Comparison of ENCODE assay signal across 9 mouse cellular contexts in genomic region chr9:43238631-43239545, GRCm38 (mm10). TPM values are rescaled to one million over a fixed set of nuclear protein-coding genes. Genes with fewer than 3 reads are reported as not detected.
DNase-seq lines count a peak whose midpoint lies in the region; ATAC-seq and TF ChIP-seq lines count a peak whose summit lies in the region.
"Had no signal": no experiment of that assay in that cellular context is flagged by ENCODE, and none has a peak within 500 bp of the region (broad histone marks: within the 10 kb centered on the region; RNA-seq: fewer than 3 reads in every experiment).

No protein-coding gene starts in this region.

- H3K27ac ChIP-seq in hindbrain, embryonic 13.5 days = no peak overlapping the region
- H3K27ac ChIP-seq in liver, postnatal 0 days (ENCODE audit: low read depth) = peak overlapping the region; percentile 92
- peak overlapping the region; percentile 91 for H3K27ac ChIP-seq in stomach, postnatal 0 days (replicated peaks)

- no peak for TF ChIP-seq CTCF in brain, embryonic 14.5 days (IDR thresholded peaks at IDR 0.05; ENCODE audit: borderline replicate concordance, extremely low read depth, insufficient read depth, insufficient read length)
- TF ChIP-seq CTCF in liver, postnatal 0 days (IDR thresholded peaks at IDR 0.05; ENCODE audit: low read depth) = 0 out of 2 replicates have a peak, but pooled peaks have one; percentile 5
- no peak for TF ChIP-seq CTCF in stomach, postnatal 0 days (IDR thresholded peaks at IDR 0.05; ENCODE audit: low read depth)

- peak overlapping the region; percentile 53 for H3K4me3 ChIP-seq in hindbrain, embryonic 13.5 days
- H3K4me3 ChIP-seq in liver, postnatal 0 days (ENCODE audit: low read depth, low read length) = peak overlapping the region; percentile 76
- H3K4me3 ChIP-seq in stomach, postnatal 0 days (ENCODE audit: low read depth, low read length) = peak overlapping the region; percentile 79

- DNase-seq in kidney, adult 11 months = peak; percentile 41
- DNase-seq in kidney, postnatal 14 days = no peak
- peak; percentile 31 for DNase-seq in brain, embryonic 14.5 days (ENCODE audit: low read depth)
- DNase-seq in liver, postnatal 0 days = no peak
- no peak for DNase-seq in stomach, postnatal 0 days (ENCODE audit: low spot score)
- DNase-seq in left cerebral cortex, adult 8-10 months (ENCODE audit: low spot score in 2 of 2) = no peak
- DNase-seq in right cerebral cortex, adult 18-20 months = no peak

- H3K36me3 ChIP-seq in hindbrain, embryonic 13.5 days = no peaks in the 10 kb centered on the region
- H3K36me3 ChIP-seq in liver, postnatal 0 days (replicated peaks; ENCODE audit: insufficient read depth, low read length) = peaks cover 9% of the 10 kb centered on the region; the same call in 1 of the 2 replicates
- H3K36me3 ChIP-seq in stomach, postnatal 0 days (ENCODE audit: control insufficient read depth, insufficient read depth, low read length) = no peaks in the 10 kb centered on the region

- no peak for TF ChIP-seq POLR2A in brain, embryonic 14.5 days (IDR thresholded peaks at IDR 0.05; ENCODE audit: borderline replicate concordance, extremely low read depth, insufficient read depth, insufficient read length, poor library complexity, severe bottlenecking)

- peaks cover 23% of the 10 kb centered on the region for H3K4me1 ChIP-seq in hindbrain, embryonic 13.5 days (replicated peaks)
- peaks cover 69% of the 10 kb centered on the region for H3K4me1 ChIP-seq in liver, postnatal 0 days (ENCODE audit: insufficient read depth)
- H3K4me1 ChIP-seq in stomach, postnatal 0 days (replicated peaks; ENCODE audit: control insufficient read depth, insufficient read depth) = peaks cover 14% of the 10 kb centered on the region

- no peak for TF ChIP-seq EP300 in liver, postnatal 0 days (IDR thresholded peaks at IDR 0.05; ENCODE audit: low read depth)
- TF ChIP-seq EP300 in stomach, postnatal 0 days (optimal IDR thresholded peaks at IDR 0.05) = no peak

- ATAC-seq in hindbrain, embryonic 13.5 days (ENCODE audit: low FRiP score) = peak; percentile 28; the same call in 1 of the 2 replicates
- ATAC-seq in liver, postnatal 0 days = 0 out of 2 replicates have a peak, but pooled peaks have one; percentile 4
- peak; percentile 17; the same call in 1 of the 2 replicates for ATAC-seq in stomach, postnatal 0 days (ENCODE audit: low FRiP score, low TSS enrichment)

- 1% methylated on average over 50 of the region's 51 CpGs for WGBS in hindbrain, embryonic 13.5 days
- 1% methylated on average over 47 of the region's 51 CpGs for WGBS in liver, postnatal 0 days (ENCODE audit: insufficient replicate concordance)
- 2% methylated on average over 51 of the region's 51 CpGs for whole genome bisulfite sequencing in stomach, postnatal 0 days

- peak overlapping the region; percentile 74 for H3K4me2 ChIP-seq in hindbrain, embryonic 13.5 days
- H3K4me2 ChIP-seq in liver, postnatal 0 days (ENCODE audit: low read depth, low read length) = peak overlapping the region; percentile 81
- H3K4me2 ChIP-seq in stomach, postnatal 0 days (replicated peaks; ENCODE audit: low read depth) = peak overlapping the region; percentile 83

- H3K9me3 ChIP-seq in hindbrain, embryonic 13.5 days = no peaks in the 10 kb centered on the region
- no peaks in the 10 kb centered on the region for H3K9me3 ChIP-seq in liver, postnatal 0 days (ENCODE audit: low read length)
- H3K9me3 ChIP-seq in stomach, postnatal 0 days (ENCODE audit: control insufficient read depth, low read length) = no peaks in the 10 kb centered on the region

- peak overlapping the region; percentile 76 for H3K9ac ChIP-seq in hindbrain, embryonic 13.5 days
- H3K9ac ChIP-seq in liver, postnatal 0 days (replicated peaks) = peak overlapping the region; percentile 90
- H3K9ac ChIP-seq in stomach, postnatal 0 days (ENCODE audit: low read length) = peak overlapping the region; percentile 79

- peaks cover 66% of the 10 kb centered on the region for H3K27me3 ChIP-seq in hindbrain, embryonic 13.5 days
- H3K27me3 ChIP-seq in liver, postnatal 0 days (ENCODE audit: insufficient read depth, low read length) = no peaks in the 10 kb centered on the region
- H3K27me3 ChIP-seq in stomach, postnatal 0 days (ENCODE audit: control insufficient read depth, insufficient read depth, low read length) = no peaks in the 10 kb centered on the region

RNA-seq across cellular contexts. Expression of gene Oaf, which starts 0.8 kb away (rescaled TPM):
- 11.5 and 13.1 TPM in 2 replicates for polyA plus RNA-seq in brain, embryonic 14.5 days (2012; rRNA removed)
- 11.3 and 12.6 TPM in 2 replicates for polyA plus RNA-seq in hindbrain, embryonic 13.5 days (2015; fragmentation: Nextera tagmentation; extraction: Ambion mirVana)
- 59.3 and 70.0 TPM in 2 replicates for polyA plus RNA-seq in liver, postnatal 0 days (2015; fragmentation: Nextera tagmentation; extraction: Ambion mirVana)
- 30.9 and 31.9 TPM in 2 replicates for polyA plus RNA-seq in stomach, postnatal 0 days (2015; fragmentation: Nextera tagmentation; extraction: Ambion mirVana)
- 10 to 100 TPM; 12.8 to 18.5 (median 15.2) TPM for total RNA-seq in left cerebral cortex, adult 8-10 months (2022)

RNA-seq across cellular contexts. Expression of gene Pou2f3, which starts 28.7 kb away (rescaled TPM):
- 0.25 and 0.50 TPM in 2 replicates for polyA plus RNA-seq in brain, embryonic 14.5 days (2012; rRNA removed)
- 0.12 TPM in 1 of 2 replicates, not detected in the other for polyA plus RNA-seq in hindbrain, embryonic 13.5 days (2015; fragmentation: Nextera tagmentation; extraction: Ambion mirVana)
- 0.05 TPM in 1 of 2 replicates, not detected in the other for polyA plus RNA-seq in liver, postnatal 0 days (2015; fragmentation: Nextera tagmentation; extraction: Ambion mirVana)
- polyA plus RNA-seq in stomach, postnatal 0 days (2015; fragmentation: Nextera tagmentation; extraction: Ambion mirVana) = 1.7 and 2.5 TPM in 2 replicates
- total RNA-seq in left cerebral cortex, adult 8-10 months (2022) = under 1 TPM; 0.14 to 0.37 (median 0.27) TPM
- total RNA-seq: adrenal gland, postnatal 36 days had no signal

Comparison
In these comparisons a context has a peak if more than half of its experiments do, and no peak if none do; other contexts are left out.
1. DNase-seq: peak in kidney, adult 11 months (single experiment) and brain, embryonic 14.5 days (single experiment); none in kidney, postnatal 14 days (single experiment), liver, postnatal 0 days (single experiment), stomach, postnatal 0 days (single experiment), left cerebral cortex, adult 8-10 months (0 of 2) and right cerebral cortex, adult 18-20 months (single experiment).
2. Peak in every context shown above with its lines, with median percentiles within 50 percentile points of each other: ATAC-seq, H3K4me2 ChIP-seq, H3K4me3 ChIP-seq and H3K9ac ChIP-seq.